Mouse (Mus musculus): ENCODE measurements around the gene Psmg4. TPM values are rescaled to one million over a fixed set of nuclear protein-coding genes. Genes with fewer than 3 reads are reported as not detected.
A peak's percentile ranks its signal among the peaks of the same experiment; 100 is the strongest.

Gene Psmg4
- 79.9 and 123 TPM in 2 replicates for polyA plus RNA-seq (2012; rRNA removed)

GRCm38 (mm10) chr13:34162491-34163303 lies at the start of gene Psmg4:
TSS of gene Psmg4 (plus strand) at chr13:34162964.
- H3K4me1 ChIP-seq (ENCODE audit: control insufficient read depth, insufficient read depth, low read length) = peaks cover 6% of the 10 kb centered on the region
- WGBS = 3% methylated on average over 44 of the region's 44 CpGs
- DNase-seq = peak; percentile 97
- H3K4me3 ChIP-seq (replicated peaks; ENCODE audit: extremely low read depth, low read depth, low read length) = peak within 1 kb of the TSS; percentile 80
- TF ChIP-seq POLR2A (IDR thresholded peaks at IDR 0.05; ENCODE audit: borderline replicate concordance, extremely low read depth, low read depth, low read length) = peak; percentile 69; the same call in 1 of the 2 replicates
- no peak for TF ChIP-seq CTCF (IDR thresholded peaks at IDR 0.05; ENCODE audit: insufficient read depth, low read length)

- H3K4me3 ChIP-seq (replicated peaks; ENCODE audit: extremely low read depth, low read depth, low read length) = no peak overlapping the region
- DNase-seq = no peak
- WGBS = 84% methylated on average over 3 of the region's 3 CpGs
- H3K4me1 ChIP-seq (ENCODE audit: control insufficient read depth, insufficient read depth, low read length) = no peaks in the 10 kb centered on the region
- TF ChIP-seq CTCF (IDR thresholded peaks at IDR 0.05; ENCODE audit: insufficient read depth, low read length) (no peak), POLR2A (IDR thresholded peaks at IDR 0.05; ENCODE audit: borderline replicate concordance, extremely low read depth, low read depth, low read length) (no peak)
These were observed 49.7 kb upstream of the Psmg4 start for GRCm38 (mm10) chr13:34113086-34113485.

- H3K4me1 ChIP-seq (ENCODE audit: control insufficient read depth, insufficient read depth, low read length) = peaks cover 3% of the 10 kb centered on the region; the same call in 1 of the 2 replicates
- WGBS = 77% methylated on average over 4 of the region's 4 CpGs
- no peak for DNase-seq
- no peak for TF ChIP-seq POLR2A (IDR thresholded peaks at IDR 0.05; ENCODE audit: borderline replicate concordance, extremely low read depth, low read depth, low read length)
- TF ChIP-seq CTCF (IDR thresholded peaks at IDR 0.05; ENCODE audit: insufficient read depth, low read length) = no peak
- no peak overlapping the region for H3K4me3 ChIP-seq (replicated peaks; ENCODE audit: extremely low read depth, low read depth, low read length)
These were observed 48.1 kb upstream of the Psmg4 start for GRCm38 (mm10) chr13:34114654-34115053.

- TF ChIP-seq CTCF (IDR thresholded peaks at IDR 0.05; ENCODE audit: insufficient read depth, low read length) (no peak), POLR2A (IDR thresholded peaks at IDR 0.05; ENCODE audit: borderline replicate concordance, extremely low read depth, low read depth, low read length) (no peak)
- H3K4me3 ChIP-seq (replicated peaks; ENCODE audit: extremely low read depth, low read depth, low read length) = no peak overlapping the region
- WGBS = 79% methylated on average over 6 of the region's 6 CpGs
- peaks cover 3% of the 10 kb centered on the region; the same call in 1 of the 2 replicates for H3K4me1 ChIP-seq (ENCODE audit: control insufficient read depth, insufficient read depth, low read length)
- DNase-seq = no peak
These were observed 46.3 kb upstream of the Psmg4 start for GRCm38 (mm10) chr13:34116508-34116907.

GRCm38 (mm10) chr13:34118816-34119215 lies 43.9 kb upstream of the Psmg4 start:
- peaks cover 3% of the 10 kb centered on the region; the same call in 1 of the 2 replicates for H3K4me1 ChIP-seq (ENCODE audit: control insufficient read depth, insufficient read depth, low read length)
- 59% methylated on average over 4 of the region's 4 CpGs for WGBS
- H3K4me3 ChIP-seq (replicated peaks; ENCODE audit: extremely low read depth, low read depth, low read length) = no peak overlapping the region
- TF ChIP-seq POLR2A (IDR thresholded peaks at IDR 0.05; ENCODE audit: borderline replicate concordance, extremely low read depth, low read depth, low read length) = no peak
- TF ChIP-seq CTCF (IDR thresholded peaks at IDR 0.05; ENCODE audit: insufficient read depth, low read length) = no peak
- DNase-seq = no peak

GRCm38 (mm10) chr13:34119406-34119805 lies 43.4 kb upstream of the Psmg4 start:
- no peak overlapping the region for H3K4me3 ChIP-seq (replicated peaks; ENCODE audit: extremely low read depth, low read depth, low read length)
- no peak for TF ChIP-seq CTCF (IDR thresholded peaks at IDR 0.05; ENCODE audit: insufficient read depth, low read length)
- no peak for TF ChIP-seq POLR2A (IDR thresholded peaks at IDR 0.05; ENCODE audit: borderline replicate concordance, extremely low read depth, low read depth, low read length)
- WGBS = 28% methylated on average over 4 of the region's 4 CpGs
- peaks cover 3% of the 10 kb centered on the region; the same call in 1 of the 2 replicates for H3K4me1 ChIP-seq (ENCODE audit: control insufficient read depth, insufficient read depth, low read length)
- DNase-seq = no peak

- Histone ChIP-seq H3K4me1 (ENCODE audit: control insufficient read depth, insufficient read depth, low read length) (peaks cover 3% of the 10 kb centered on the region; the same call in 1 of the 2 replicates), H3K4me3 (replicated peaks; ENCODE audit: extremely low read depth, low read depth, low read length) (no peak overlapping the region)
- TF ChIP-seq POLR2A (IDR thresholded peaks at IDR 0.05; ENCODE audit: borderline replicate concordance, extremely low read depth, low read depth, low read length) = no peak
- TF ChIP-seq CTCF (IDR thresholded peaks at IDR 0.05; ENCODE audit: insufficient read depth, low read length) = no peak
- 94% methylated on average over 2 of the region's 2 CpGs for WGBS
- no peak for DNase-seq
These were observed 42.2 kb upstream of the Psmg4 start for GRCm38 (mm10) chr13:34120536-34120935.

- peaks cover 3% of the 10 kb centered on the region; the same call in 1 of the 2 replicates for H3K4me1 ChIP-seq (ENCODE audit: control insufficient read depth, insufficient read depth, low read length)
- no peak overlapping the region for H3K4me3 ChIP-seq (replicated peaks; ENCODE audit: extremely low read depth, low read depth, low read length)
- 40% methylated on average over 4 of the region's 4 CpGs for WGBS
- no peak for DNase-seq
- TF ChIP-seq POLR2A (IDR thresholded peaks at IDR 0.05; ENCODE audit: borderline replicate concordance, extremely low read depth, low read depth, low read length) (no peak), CTCF (IDR thresholded peaks at IDR 0.05; ENCODE audit: insufficient read depth, low read length) (no peak)
These were observed 37.1 kb upstream of the Psmg4 start for GRCm38 (mm10) chr13:34125711-34126110.

- WGBS = 75% methylated on average over 9 of the region's 9 CpGs
- TF ChIP-seq CTCF (IDR thresholded peaks at IDR 0.05; ENCODE audit: insufficient read depth, low read length) = no peak
- no peak for TF ChIP-seq POLR2A (IDR thresholded peaks at IDR 0.05; ENCODE audit: borderline replicate concordance, extremely low read depth, low read depth, low read length)
- no peak for DNase-seq
- peaks cover 5% of the 10 kb centered on the region for H3K4me1 ChIP-seq (ENCODE audit: control insufficient read depth, insufficient read depth, low read length)
- no peak overlapping the region for H3K4me3 ChIP-seq (replicated peaks; ENCODE audit: extremely low read depth, low read depth, low read length)
These were observed 34.3 kb upstream of the Psmg4 start for GRCm38 (mm10) chr13:34128276-34129114.
